ENCODE assay signal across 15 mouse cellular contexts in genomic region chr8:10439595-10440453, GRCm38 (mm10).
A peak's percentile ranks its signal among the peaks of the same experiment; 100 is the strongest.
DNase-seq lines count a peak whose midpoint lies in the region; ATAC-seq lines count a peak whose summit lies in the region.
"Had no signal": no experiment of that assay in that cellular context is flagged by ENCODE, and none has a peak within 500 bp of the region (broad histone marks: within the 10 kb centered on the region; RNA-seq: fewer than 3 reads in every experiment).

No protein-coding gene starts in this region.

- DNase-seq in heart, embryonic 10.5 days (ENCODE audit: low spot score): peak; percentile 67
- DNase-seq in heart, postnatal 14 days: no peak
- peak; percentile 37 for DNase-seq in midbrain, embryonic 14.5 days
- no peak for DNase-seq in midbrain, embryonic 11.5 days (ENCODE audit: low spot score, missing footprints)
- DNase-seq in lung, postnatal 25 days (ENCODE audit: low spot score): peak; percentile 36
- DNase-seq in yolk sac, embryonic 10.5 days (ENCODE audit: low spot score): no peak
- no peak for DNase-seq in right cerebral cortex, postnatal 14 days
- DNase-seq: cerebellum, postnatal 36 days; gastrocnemius, postnatal 10 days; right cerebral cortex, postnatal 4 days had no signal

- H3K27ac ChIP-seq in heart, embryonic 10.5 days: no peak overlapping the region
- no peak overlapping the region for H3K27ac ChIP-seq in midbrain, embryonic 14.5 days (replicated peaks; ENCODE audit: low read depth, low read length)
- H3K27ac ChIP-seq in midbrain, embryonic 11.5 days (ENCODE audit: low read depth, low read length): no peak overlapping the region
- peak overlapping the region; percentile 24; the same call in 1 of the 2 replicates for H3K27ac ChIP-seq in hindbrain, embryonic 12.5 days
- H3K27ac ChIP-seq: heart, embryonic 15.5 days; limb, embryonic 12.5 days; stomach, embryonic 15.5 days had no signal

- no peak overlapping the region for H3K4me3 ChIP-seq in heart, embryonic 10.5 days
- H3K4me3 ChIP-seq in midbrain, embryonic 14.5 days (replicated peaks; ENCODE audit: low read depth, low read length): no peak overlapping the region
- H3K4me3 ChIP-seq in midbrain, embryonic 11.5 days (ENCODE audit: low read depth, low read length): no peak overlapping the region
- H3K4me3 ChIP-seq in hindbrain, embryonic 12.5 days: no peak overlapping the region
- H3K4me3 ChIP-seq: heart, embryonic 15.5 days; limb, embryonic 12.5 days; stomach, embryonic 15.5 days had no signal

- H3K9me3 ChIP-seq in heart, embryonic 10.5 days: no peaks in the 10 kb centered on the region
- no peaks in the 10 kb centered on the region for H3K9me3 ChIP-seq in midbrain, embryonic 14.5 days (ENCODE audit: control insufficient read depth, low read length)
- no peaks in the 10 kb centered on the region for H3K9me3 ChIP-seq in midbrain, embryonic 11.5 days (ENCODE audit: control insufficient read depth, low read length)
- no peaks in the 10 kb centered on the region for H3K9me3 ChIP-seq in hindbrain, embryonic 12.5 days (replicated peaks)
- H3K9me3 ChIP-seq: heart, embryonic 15.5 days; limb, embryonic 12.5 days; stomach, embryonic 15.5 days had no signal

- H3K27me3 ChIP-seq in heart, embryonic 10.5 days (ENCODE audit: insufficient read depth, poor library complexity, severe bottlenecking): no peaks in the 10 kb centered on the region
- no peaks in the 10 kb centered on the region for H3K27me3 ChIP-seq in midbrain, embryonic 14.5 days (ENCODE audit: control insufficient read depth, insufficient read depth, low read length)
- H3K27me3 ChIP-seq in midbrain, embryonic 11.5 days (ENCODE audit: control insufficient read depth, insufficient read depth, low read length): no peaks in the 10 kb centered on the region
- no peaks in the 10 kb centered on the region; the same call in 1 of the 2 replicates for H3K27me3 ChIP-seq in hindbrain, embryonic 12.5 days
- H3K27me3 ChIP-seq: heart, embryonic 15.5 days; stomach, embryonic 15.5 days had no signal

- intact Hi-C loops in heart, postnatal 14 days (cut with DNase I): loop anchor here (2.0 to 5.0 kb wide), 3 partner anchors 132 to 747 kb away; partner anchors contain the start of gene Irs2

- WGBS in heart, embryonic 10.5 days: 77% methylated on average over 16 of the region's 16 CpGs
- WGBS in midbrain, embryonic 14.5 days: 68% methylated on average over 16 of the region's 16 CpGs
- WGBS in midbrain, embryonic 11.5 days: 79% methylated on average over 16 of the region's 16 CpGs
- WGBS in hindbrain, embryonic 12.5 days: 63% methylated on average over 16 of the region's 16 CpGs

- no peaks in the 10 kb centered on the region for H3K36me3 ChIP-seq in heart, embryonic 10.5 days
- no peaks in the 10 kb centered on the region for H3K36me3 ChIP-seq in midbrain, embryonic 14.5 days (ENCODE audit: control insufficient read depth, insufficient read depth, low read length)
- H3K36me3 ChIP-seq in midbrain, embryonic 11.5 days (ENCODE audit: control insufficient read depth, insufficient read depth, low read length): no peaks in the 10 kb centered on the region
- no peaks in the 10 kb centered on the region for H3K36me3 ChIP-seq in hindbrain, embryonic 12.5 days
- H3K36me3 ChIP-seq: heart, embryonic 15.5 days; limb, embryonic 12.5 days; stomach, embryonic 15.5 days had no signal

- H3K9ac ChIP-seq in midbrain, embryonic 14.5 days (replicated peaks; ENCODE audit: low read length): no peak overlapping the region
- no peak overlapping the region for H3K9ac ChIP-seq in midbrain, embryonic 11.5 days (ENCODE audit: low read length)
- no peak overlapping the region for H3K9ac ChIP-seq in hindbrain, embryonic 12.5 days
- H3K9ac ChIP-seq: heart, embryonic 15.5 days; limb, embryonic 12.5 days; stomach, embryonic 15.5 days had no signal

- H3K4me2 ChIP-seq in midbrain, embryonic 14.5 days (ENCODE audit: low read length): no peak overlapping the region
- H3K4me2 ChIP-seq in midbrain, embryonic 11.5 days: no peak overlapping the region
- no peak overlapping the region for H3K4me2 ChIP-seq in hindbrain, embryonic 12.5 days (replicated peaks)
- H3K4me2 ChIP-seq: heart, embryonic 15.5 days; limb, embryonic 12.5 days; stomach, embryonic 15.5 days had no signal

- H3K4me1 ChIP-seq in heart, embryonic 10.5 days: no peaks in the 10 kb centered on the region
- 0 out of 2 replicates have a peak, but pooled peaks cover 9% of the 10 kb centered on the region for H3K4me1 ChIP-seq in midbrain, embryonic 14.5 days (ENCODE audit: control insufficient read depth, insufficient read depth, low read length)
- peaks cover 2% of the 10 kb centered on the region; the same call in 1 of the 2 replicates for H3K4me1 ChIP-seq in midbrain, embryonic 11.5 days (ENCODE audit: control insufficient read depth, insufficient read depth, low read length)
- H3K4me1 ChIP-seq in hindbrain, embryonic 12.5 days: peaks cover 12% of the 10 kb centered on the region
- H3K4me1 ChIP-seq: heart, embryonic 15.5 days; stomach, embryonic 15.5 days had no signal

- ATAC-seq in midbrain, embryonic 14.5 days (ENCODE audit: low FRiP score, low TSS enrichment): no peak
- ATAC-seq in midbrain, embryonic 11.5 days (ENCODE audit: low FRiP score): no peak
- no peak for ATAC-seq in hindbrain, embryonic 12.5 days (ENCODE audit: low FRiP score)
- ATAC-seq: CD4-positive, CD25-positive, alpha-beta regulatory T cell, adult 4 months had no signal

Comparison
In these comparisons a context has a peak if more than half of its experiments do, and no peak if none do; other contexts are left out.
1. DNase-seq: peak in heart, embryonic 10.5 days (single experiment), midbrain, embryonic 14.5 days (single experiment) and lung, postnatal 25 days (single experiment); none in heart, postnatal 14 days (0 of 2), midbrain, embryonic 11.5 days (single experiment), yolk sac, embryonic 10.5 days (single experiment) and right cerebral cortex, postnatal 14 days (single experiment).